Mouse (Mus musculus): ENCODE measurements at regions not wholly inside any gene's neighbourhood (a gene's known extent, or its start where the extent isn't known, plus 50 kb on each side); places are given as distances from the start of the nearest gene placed in this dataset.

DNA sequence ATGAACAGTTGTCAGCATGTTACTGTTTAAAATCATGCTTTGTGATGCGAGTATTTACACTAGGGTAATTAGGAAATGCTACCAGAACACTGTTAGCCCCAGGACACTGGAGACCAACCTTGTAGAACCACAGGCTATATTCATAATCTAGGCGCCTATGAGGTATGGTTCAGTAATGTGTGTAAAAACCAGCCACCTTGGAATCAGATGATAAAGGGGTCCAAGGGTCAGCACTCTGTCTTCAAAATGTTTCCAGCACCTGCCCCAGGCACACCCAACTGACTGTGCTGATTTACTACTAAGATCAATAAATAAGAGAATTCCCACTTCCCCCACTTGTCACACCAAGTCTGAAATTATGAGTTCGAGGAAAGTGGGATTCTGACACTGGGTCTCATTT, 100.8 kb upstream of the Mamld1 start:
- TF ChIP-seq CTCF (IDR thresholded peaks at IDR 0.05; ENCODE audit: low read depth) (no peak), EP300 (IDR thresholded peaks at IDR 0.05; ENCODE audit: low read depth) (no peak)

Data from heart, postnatal 0 days (tissue).